12 mouse cellular contexts compared by ENCODE assay signal in genomic region chr4:141822979-141823378, GRCm38 (mm10). TPM values are rescaled to one million over a fixed set of nuclear protein-coding genes. Genes with fewer than 3 reads are reported as not detected.
A peak's percentile ranks its signal among the peaks of the same experiment; 100 is the strongest.
DNase-seq lines count a peak whose midpoint lies in the region; ATAC-seq and TF ChIP-seq lines count a peak whose summit lies in the region.
"Had no signal": no experiment of that assay in that cellular context is flagged by ENCODE, and none has a peak within 500 bp of the region (broad histone marks: within the 10 kb centered on the region; RNA-seq: fewer than 3 reads in every experiment).

No protein-coding gene starts in this region.

- H3K36me3 ChIP-seq in hindbrain, embryonic 10.5 days = no peaks in the 10 kb centered on the region
- H3K36me3 ChIP-seq in hindbrain, embryonic 16.5 days (ENCODE audit: control insufficient read depth, insufficient read depth, low read length) = no peaks in the 10 kb centered on the region
- H3K36me3 ChIP-seq in liver, embryonic 14.5 days (replicated peaks; ENCODE audit: control insufficient read depth, insufficient read depth, low read depth) = no peaks in the 10 kb centered on the region
- H3K36me3 ChIP-seq: stomach, embryonic 15.5 days had no signal

- H3K27ac ChIP-seq in hindbrain, embryonic 10.5 days = no peak overlapping the region
- H3K27ac ChIP-seq in hindbrain, embryonic 16.5 days (ENCODE audit: low read depth, low read length) = no peak overlapping the region
- no peak overlapping the region for H3K27ac ChIP-seq in liver, embryonic 14.5 days
- H3K27ac ChIP-seq: stomach, embryonic 15.5 days had no signal

- H3K9me3 ChIP-seq in hindbrain, embryonic 10.5 days = no peaks in the 10 kb centered on the region
- H3K9me3 ChIP-seq in hindbrain, embryonic 16.5 days (ENCODE audit: control insufficient read depth, low read length) = no peaks in the 10 kb centered on the region
- no peaks in the 10 kb centered on the region for H3K9me3 ChIP-seq in liver, embryonic 14.5 days (ENCODE audit: control insufficient read depth, low read length)
- H3K9me3 ChIP-seq: stomach, embryonic 15.5 days had no signal

- 61% methylated on average over 3 of the region's 3 CpGs for WGBS in hindbrain, embryonic 10.5 days
- WGBS in hindbrain, embryonic 16.5 days = 61% methylated on average over 3 of the region's 3 CpGs
- 33% methylated on average over 3 of the region's 3 CpGs for WGBS in liver, embryonic 14.5 days (ENCODE audit: insufficient replicate concordance)

- H3K9ac ChIP-seq in hindbrain, embryonic 16.5 days (ENCODE audit: low read depth, low read length) = no peak overlapping the region
- no peak overlapping the region for H3K9ac ChIP-seq in liver, embryonic 14.5 days (replicated peaks)
- H3K9ac ChIP-seq: stomach, embryonic 15.5 days had no signal

- TF ChIP-seq CTCF in liver, embryonic 14.5 days (IDR thresholded peaks at IDR 0.05; ENCODE audit: low read depth) = no peak

- H3K27me3 ChIP-seq in hindbrain, embryonic 10.5 days (ENCODE audit: insufficient read depth, poor library complexity, severe bottlenecking) = no peaks in the 10 kb centered on the region
- no peaks in the 10 kb centered on the region for H3K27me3 ChIP-seq in hindbrain, embryonic 16.5 days (replicated peaks; ENCODE audit: control insufficient read depth, insufficient read depth, low read length)
- H3K27me3 ChIP-seq in liver, embryonic 14.5 days (ENCODE audit: control insufficient read depth, insufficient read depth, low read length) = no peaks in the 10 kb centered on the region
- H3K27me3 ChIP-seq: stomach, embryonic 15.5 days had no signal

- H3K4me2 ChIP-seq in hindbrain, embryonic 16.5 days (ENCODE audit: low read length) = no peak overlapping the region
- no peak overlapping the region for H3K4me2 ChIP-seq in liver, embryonic 14.5 days (ENCODE audit: low read depth)
- H3K4me2 ChIP-seq: stomach, embryonic 15.5 days had no signal

- no peak for TF ChIP-seq EP300 in liver, embryonic 14.5 days (IDR thresholded peaks at IDR 0.05; ENCODE audit: low read depth)

- DNase-seq in hindbrain, embryonic 10.5 days (ENCODE audit: low spot score) = peak; percentile 27
- DNase-seq in 416B (ENCODE audit: low read depth) = peak; percentile 45
- DNase-seq in c-Kit-positive CD71-positive TER-119-positive erythroid progenitor cells, embryonic 14.5 days (ENCODE audit: low spot score) = peak; percentile 79
- DNase-seq in liver, embryonic 14.5 days (ENCODE audit: low read depth in 3 of 3, low spot score in 3 of 3) = peak; percentile 50 to 67 (median 58)
- no peak for DNase-seq in adrenal gland, adult 18-20 months (ENCODE audit: low spot score in 2 of 2)
- DNase-seq in right cerebral cortex, postnatal 10 days (ENCODE audit: low spot score in 2 of 2) = no peak
- DNase-seq: cerebellum, adult 8-10 months; layer of hippocampus, postnatal 36 days had no signal

- H3K4me1 ChIP-seq in hindbrain, embryonic 10.5 days (replicated peaks) = peaks cover 9% of the 10 kb centered on the region; the same call in 1 of the 2 replicates
- no peaks in the 10 kb centered on the region for H3K4me1 ChIP-seq in hindbrain, embryonic 16.5 days (ENCODE audit: control insufficient read depth, insufficient read depth, low read depth, low read length)
- H3K4me1 ChIP-seq in liver, embryonic 14.5 days (replicated peaks; ENCODE audit: control insufficient read depth in 2 of 2, insufficient read depth in 2 of 2, low read length in 1 of 2) = peaks cover 0 to 5% of the 10 kb centered on the region in 2 experiments; a peak in 1 of 4 replicates
- H3K4me1 ChIP-seq: stomach, embryonic 15.5 days had no signal

- no peak for ATAC-seq in hindbrain, embryonic 16.5 days
- ATAC-seq in liver, embryonic 14.5 days (ENCODE audit: insufficient read depth) = peak; percentile 76
- ATAC-seq in megakaryocyte, adult 5-6 weeks (ENCODE audit: poor library complexity, severe bottlenecking) = no peak

- H3K4me3 ChIP-seq in hindbrain, embryonic 10.5 days = no peak overlapping the region
- H3K4me3 ChIP-seq in hindbrain, embryonic 16.5 days (ENCODE audit: low read length) = no peak overlapping the region
- no peak overlapping the region for H3K4me3 ChIP-seq in liver, embryonic 14.5 days (ENCODE audit: insufficient read depth in 1 of 2, low read depth in 2 of 2, low read length in 2 of 2)
- H3K4me3 ChIP-seq: stomach, embryonic 15.5 days had no signal

RNA-seq across cellular contexts. Expression of gene Cela2a, which starts 3.0 kb away (rescaled TPM):
- polyA plus RNA-seq in hindbrain, embryonic 10.5 days (2016; fragmentation: Nextera tagmentation; extraction: Ambion mirVana) = not detected in 2 replicates
- not detected in 2 replicates for polyA plus RNA-seq in hindbrain, embryonic 16.5 days (2015; fragmentation: Nextera tagmentation; extraction: Ambion mirVana)
- polyA plus RNA-seq in liver, embryonic 14.5 days (2012; rRNA removed) = not detected in 2 replicates
- polyA plus RNA-seq in liver, embryonic 14.5 days (2014; fragmentation: Nextera tagmentation; extraction: Ambion mirVana) = not detected in 2 replicates
- not detected in 2 replicates for total RNA-seq in megakaryocyte, adult 5-6 weeks (2015)
- total RNA-seq in megakaryocyte, adult 5-6 weeks (2017) = not detected in 2 replicates
- not detected for total RNA-seq in adrenal gland, adult 18-20 months (2021)
- total RNA-seq: layer of hippocampus, postnatal 36 days had no signal
- polyA plus RNA-seq: heart, embryonic 14.5 days had no signal

RNA-seq across cellular contexts. Expression of gene Ctrc, which starts 23.2 kb away (rescaled TPM):
- not detected in 2 replicates for polyA plus RNA-seq in hindbrain, embryonic 10.5 days (2016; fragmentation: Nextera tagmentation; extraction: Ambion mirVana)
- not detected in 2 replicates for polyA plus RNA-seq in hindbrain, embryonic 16.5 days (2015; fragmentation: Nextera tagmentation; extraction: Ambion mirVana)
- polyA plus RNA-seq in liver, embryonic 14.5 days (2012; rRNA removed) = not detected in 2 replicates
- not detected in 2 replicates for polyA plus RNA-seq in liver, embryonic 14.5 days (2014; fragmentation: Nextera tagmentation; extraction: Ambion mirVana)
- not detected in 2 replicates for total RNA-seq in megakaryocyte, adult 5-6 weeks (2015)
- not detected in 2 replicates for total RNA-seq in megakaryocyte, adult 5-6 weeks (2017)
- total RNA-seq in adrenal gland, adult 18-20 months (2021) = not detected
- total RNA-seq: layer of hippocampus, postnatal 36 days had no signal
- polyA plus RNA-seq: heart, embryonic 14.5 days had no signal

RNA-seq across cellular contexts. Expression of gene Casp9, which starts 29.6 kb away (rescaled TPM):
- polyA plus RNA-seq in hindbrain, embryonic 10.5 days (2016; fragmentation: Nextera tagmentation; extraction: Ambion mirVana) = 25.5 and 27.0 TPM in 2 replicates
- 22.2 and 23.5 TPM in 2 replicates for polyA plus RNA-seq in hindbrain, embryonic 16.5 days (2015; fragmentation: Nextera tagmentation; extraction: Ambion mirVana)
- 7.5 and 7.6 TPM in 2 replicates for polyA plus RNA-seq in liver, embryonic 14.5 days (2012; rRNA removed)
- 5.8 and 6.5 TPM in 2 replicates for polyA plus RNA-seq in liver, embryonic 14.5 days (2014; fragmentation: Nextera tagmentation; extraction: Ambion mirVana)
- total RNA-seq in megakaryocyte, adult 5-6 weeks (2015) = 14.9 and 16.3 TPM in 2 replicates
- 17.3 and 22.1 TPM in 2 replicates for total RNA-seq in megakaryocyte, adult 5-6 weeks (2017)
- 10 to 100 TPM; 13.1 to 16.1 TPM for total RNA-seq in adrenal gland, adult 18-20 months (2021)

RNA-seq across cellular contexts. Expression of gene Dnajc16, which starts 32.2 kb away (rescaled TPM):
- polyA plus RNA-seq in hindbrain, embryonic 10.5 days (2016; fragmentation: Nextera tagmentation; extraction: Ambion mirVana) = 4.5 and 5.5 TPM in 2 replicates
- polyA plus RNA-seq in hindbrain, embryonic 16.5 days (2015; fragmentation: Nextera tagmentation; extraction: Ambion mirVana) = 5.9 and 6.7 TPM in 2 replicates
- polyA plus RNA-seq in liver, embryonic 14.5 days (2012; rRNA removed) = 2.4 and 2.8 TPM in 2 replicates
- 1.4 and 1.7 TPM in 2 replicates for polyA plus RNA-seq in liver, embryonic 14.5 days (2014; fragmentation: Nextera tagmentation; extraction: Ambion mirVana)
- 4.2 and 5.0 TPM in 2 replicates for total RNA-seq in megakaryocyte, adult 5-6 weeks (2015)
- 5.6 and 6.1 TPM in 2 replicates for total RNA-seq in megakaryocyte, adult 5-6 weeks (2017)
- 10 to 100 TPM; 18.5 to 25.8 TPM for total RNA-seq in adrenal gland, adult 18-20 months (2021)

RNA-seq across cellular contexts. Expression of gene Efhd2, which starts 51.7 kb away (rescaled TPM):
- polyA plus RNA-seq in hindbrain, embryonic 10.5 days (2016; fragmentation: Nextera tagmentation; extraction: Ambion mirVana) = 51.4 and 61.3 TPM in 2 replicates
- 77.6 and 78.6 TPM in 2 replicates for polyA plus RNA-seq in hindbrain, embryonic 16.5 days (2015; fragmentation: Nextera tagmentation; extraction: Ambion mirVana)
- polyA plus RNA-seq in liver, embryonic 14.5 days (2012; rRNA removed) = 25.9 and 26.5 TPM in 2 replicates
- polyA plus RNA-seq in liver, embryonic 14.5 days (2014; fragmentation: Nextera tagmentation; extraction: Ambion mirVana) = 23.4 and 26.2 TPM in 2 replicates
- total RNA-seq in megakaryocyte, adult 5-6 weeks (2015) = 77.1 and 79.0 TPM in 2 replicates
- 79.7 and 97.2 TPM in 2 replicates for total RNA-seq in megakaryocyte, adult 5-6 weeks (2017)
- 10 to 100 TPM; 26.3 to 28.4 TPM for total RNA-seq in adrenal gland, adult 18-20 months (2021)

Comparison
In these comparisons a context has a peak if more than half of its experiments do, and no peak if none do; other contexts are left out.
1. DNase-seq: peak in hindbrain, embryonic 10.5 days (single experiment), 416B (single experiment), c-Kit-positive CD71-positive TER-119-positive erythroid progenitor cells, embryonic 14.5 days (single experiment) and liver, embryonic 14.5 days (3 of 3); none in adrenal gland, adult 18-20 months (0 of 2) and right cerebral cortex, postnatal 10 days (0 of 2).